Mouse (Mus musculus) forebrain, postnatal 0 days (tissue): ENCODE measurements around the gene Upf1. TPM values are rescaled to one million over a fixed set of nuclear protein-coding genes. Genes with fewer than 3 reads are reported as not detected.

Experiments
- ATAC-seq: fragments of 200-750 bp; cut with Nextera tagmentation; 2 replicates; pipeline ENCODE4 v1.8.0; 2017; ENCODE audit warnings: mild to moderate bottlenecking, moderate library complexity
- DNase-seq: peaks from one replicate; pipeline ENCODE4 v3.0.0-alpha.2; 2015
- H3K27ac ChIP-seq: fragments of 300-500 bp; sonication (generic); 2 replicates; pipeline ENCODE4 v1.5.1; 2014; ENCODE audit warnings: low read depth, mild to moderate bottlenecking, antibody characterized with exemption, low read length, moderate library complexity, mixed read lengths
- H3K27me3 ChIP-seq: fragments of 300-500 bp; sonication (generic); 2 replicates; pipeline ENCODE4 v1.6.1; 2014; ENCODE audit warnings: mild to moderate bottlenecking, low read length, mixed read lengths; ENCODE audit not compliant: insufficient read depth
- H3K36me3 ChIP-seq: fragments of 300-500 bp; sonication (generic); 2 replicates; pipeline ENCODE4 v1.6.1; 2014; ENCODE audit warnings: mild to moderate bottlenecking, moderate library complexity; ENCODE audit not compliant: insufficient read depth
- H3K4me1 ChIP-seq: fragments of 300-500 bp; sonication (generic); 2 replicates; pipeline ENCODE4 v1.6.1; 2014; ENCODE audit warnings: antibody characterized with exemption; ENCODE audit not compliant: insufficient read depth
- H3K4me2 ChIP-seq: fragments of 300-500 bp; sonication (generic); 2 replicates; pipeline ENCODE4 v1.6.1; 2014; ENCODE audit warnings: low read depth, mild to moderate bottlenecking, moderate library complexity
- H3K4me3 ChIP-seq: fragments of 300-500 bp; sonication (generic); 2 replicates; pipeline ENCODE4 v1.5.1; 2014; ENCODE audit warnings: low read depth, low read length, mixed read lengths
- H3K9ac ChIP-seq: fragments of 300-500 bp; sonication (generic); 2 replicates; pipeline ENCODE4 v1.6.1; 2014; ENCODE audit warnings: mild to moderate bottlenecking
- H3K9me3 ChIP-seq: fragments of 300-500 bp; sonication (generic); 2 replicates; pipeline ENCODE4 v1.6.1; 2016; ENCODE audit warnings: low read length
- CTCF ChIP-seq: sonication (generic); IDR thresholded peaks from 2 replicates; pipeline ENCODE4 v1.5.1; 2016; ENCODE audit warnings: antibody characterized with exemption, control low read depth, low read depth
- WGBS: fragments of 180-500 bp; shearing (Covaris S2); extraction: QIAGEN DNeasy Blood & Tissue Kit; methylation state at CpG from one replicate; pipeline ENCODE4 v1.1.7; 2014; 5-methylcytosine and 5-hydroxymethylcytosine counted together
- polyA plus RNA-seq: library from polyadenylated mRNA; unstranded; fragments of >200 nt; fragmentation: Nextera tagmentation; extraction: Ambion mirVana; gene quantifications from 2 replicates; pipeline ENCODE4 v1.2.1, GENCODE M21; 2015
- total RNA-seq: library from RNA; depleted of rRNA; stranded (reverse); fragments of >200 nt; gene quantifications from 2 replicates; pipeline ENCODE4 v1.2.3, GENCODE M21; 2014

Upf1 gene
- total and polyA plus RNA-seq, 2 experiments from 2014 or later = 9.0 to 38.7 TPM

DNA sequence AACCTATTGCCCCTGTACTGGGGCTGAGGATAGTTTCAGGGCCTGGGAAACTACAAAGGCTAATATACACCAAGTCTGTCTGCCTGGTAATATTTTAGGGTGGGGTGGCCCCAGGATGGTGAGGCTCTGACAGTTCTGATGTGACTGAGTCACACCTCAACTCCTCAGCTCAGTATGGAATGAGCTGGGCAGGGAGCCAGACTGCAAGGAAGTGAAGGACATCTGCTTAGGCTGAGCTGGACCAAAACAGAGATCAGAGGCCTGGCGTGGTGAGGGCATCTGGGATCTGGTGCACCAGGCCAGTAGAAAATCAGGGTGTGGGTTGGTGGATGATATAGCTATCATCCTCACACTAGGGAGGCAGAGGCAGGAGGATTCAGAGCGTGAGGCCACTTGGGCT is 36.6 kb upstream of the Upf1 start:
- Histone ChIP-seq H3K9me3 (no peaks in the 10 kb centered on the region), H3K27ac (no peak overlapping the region), H3K4me2 (no peak overlapping the region), H3K9ac (no peak overlapping the region), H3K4me3 (no peak overlapping the region), H3K4me1 (no peaks in the 10 kb centered on the region), H3K36me3 (peaks cover 53% of the 10 kb centered on the region), H3K27me3 (no peaks in the 10 kb centered on the region)
- WGBS = 86% methylated on average over 2 of the region's 2 CpGs
- ATAC-seq = no peak
- no peak for DNase-seq
- TF ChIP-seq CTCF = no peak

DNA sequence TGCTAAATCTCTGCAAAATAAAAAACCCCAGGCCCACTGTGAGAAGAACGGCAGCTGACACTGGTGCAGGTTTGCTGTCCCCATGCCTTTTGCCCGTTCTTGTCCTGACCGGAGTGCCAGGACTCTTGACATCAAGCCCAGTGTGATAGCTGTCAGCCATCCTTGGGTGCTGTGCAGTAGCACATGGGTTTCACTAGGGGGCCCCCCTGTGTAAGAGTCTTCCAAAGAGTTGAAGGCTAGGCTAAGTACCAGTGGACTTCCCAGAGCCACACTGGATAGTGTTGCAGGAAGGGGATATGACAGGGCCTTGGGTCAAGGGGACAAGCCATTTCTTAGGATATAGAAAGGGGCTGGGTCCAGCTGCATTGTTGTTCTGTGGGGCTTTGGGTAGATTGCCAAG is 30.2 kb upstream of the Upf1 start:
- DNase-seq (peak; percentile 70), ATAC-seq (peak; percentile 76)
- Histone ChIP-seq H3K27ac (no peak overlapping the region), H3K4me2 (no peak overlapping the region), H3K4me1 (no peaks in the 10 kb centered on the region), H3K27me3 (peaks cover 9% of the 10 kb centered on the region), H3K36me3 (peaks cover 37% of the 10 kb centered on the region), H3K9ac (no peak overlapping the region), H3K9me3 (no peaks in the 10 kb centered on the region), H3K4me3 (no peak overlapping the region)
- 50% methylated on average over 3 of the region's 3 CpGs for WGBS
- peak; percentile 80 for TF ChIP-seq CTCF

DNA sequence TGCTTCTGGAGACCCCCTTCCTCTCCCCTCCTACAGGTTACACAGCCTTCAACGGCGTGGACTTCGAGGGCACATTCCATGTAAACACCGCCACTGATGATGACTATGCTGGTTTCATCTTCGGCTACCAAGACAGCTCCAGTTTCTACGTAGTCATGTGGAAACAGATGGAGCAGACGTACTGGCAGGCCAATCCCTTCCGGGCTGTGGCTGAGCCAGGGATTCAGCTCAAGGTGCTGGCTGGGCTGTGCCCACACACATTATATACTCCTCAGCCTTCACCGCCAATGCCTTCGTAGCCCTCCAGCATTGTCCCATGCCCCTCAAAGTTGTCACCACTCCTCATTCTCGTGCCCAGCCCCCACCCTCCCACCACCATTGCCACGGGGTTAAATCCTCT is 27.0 kb upstream of the Upf1 start:
- Histone ChIP-seq H3K9ac (no peak overlapping the region), H3K4me2 (no peak overlapping the region), H3K36me3 (peaks cover 11% of the 10 kb centered on the region), H3K4me3 (no peak overlapping the region), H3K27ac (no peak overlapping the region), H3K4me1 (no peaks in the 10 kb centered on the region), H3K27me3 (peaks cover 41% of the 10 kb centered on the region), H3K9me3 (no peaks in the 10 kb centered on the region)
- no peak for TF ChIP-seq CTCF
- 73% methylated on average over 12 of the region's 12 CpGs for WGBS
- no peak for DNase-seq
- ATAC-seq = no peak

DNA sequence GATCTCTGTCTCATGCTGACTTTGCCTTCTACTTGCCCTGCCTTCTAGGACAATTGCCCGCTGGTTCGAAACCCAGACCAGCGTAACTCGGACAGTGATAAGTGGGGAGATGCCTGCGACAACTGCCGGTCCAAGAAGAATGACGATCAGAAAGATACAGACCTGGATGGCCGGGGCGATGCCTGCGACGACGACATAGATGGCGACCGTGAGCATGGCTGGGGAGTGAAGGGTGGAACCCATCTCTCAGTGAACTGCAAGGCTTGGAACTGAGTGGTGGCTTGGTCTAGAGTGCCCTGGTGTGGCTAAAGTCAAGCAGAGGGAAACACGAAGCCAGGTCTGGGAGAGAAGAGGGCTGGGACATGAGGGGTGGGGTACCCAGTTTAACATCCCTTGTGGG is 24.0 kb upstream of the Upf1 start:
- ATAC-seq (no peak), DNase-seq (no peak)
- peaks cover 70% of the 10 kb centered on the region for H3K27me3 ChIP-seq
- no peaks in the 10 kb centered on the region for H3K36me3 ChIP-seq
- no peak overlapping the region for H3K4me3 ChIP-seq
- no peaks in the 10 kb centered on the region for H3K9me3 ChIP-seq
- H3K9ac ChIP-seq = no peak overlapping the region
- peak; percentile 37 for TF ChIP-seq CTCF
- H3K4me2 ChIP-seq = no peak overlapping the region
- 13% methylated on average over 15 of the region's 15 CpGs for WGBS
- no peak overlapping the region for H3K27ac ChIP-seq
- 0 out of 2 replicates have a peak, but pooled peaks cover 7% of the 10 kb centered on the region for H3K4me1 ChIP-seq

DNA sequence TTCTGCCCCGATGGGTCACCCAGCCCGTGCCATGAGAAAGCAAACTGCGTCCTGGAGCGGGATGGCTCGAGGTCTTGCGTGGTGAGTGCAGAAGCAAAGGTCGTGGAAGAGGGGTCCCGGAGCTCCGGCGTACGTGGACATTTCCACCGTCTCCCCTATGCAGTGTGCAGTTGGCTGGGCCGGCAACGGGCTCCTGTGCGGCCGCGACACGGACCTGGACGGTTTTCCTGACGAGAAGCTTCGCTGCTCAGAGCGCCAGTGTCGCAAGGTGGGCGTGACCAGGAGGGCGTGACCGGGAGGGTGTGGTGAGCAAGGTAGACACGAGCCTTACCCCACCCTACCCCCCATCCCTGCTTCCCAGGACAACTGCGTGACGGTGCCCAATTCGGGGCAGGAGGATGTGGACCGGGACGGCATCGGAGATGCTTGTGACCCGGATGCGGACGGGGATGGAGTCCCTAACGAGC is 23.2 kb upstream of the Upf1 start:
- 7% methylated on average over 37 of the region's 37 CpGs for WGBS
- Histone ChIP-seq H3K9me3 (no peaks in the 10 kb centered on the region), H3K4me3 (no peak overlapping the region; the same call in 1 of the 2 replicates), H3K9ac (no peak overlapping the region), H3K27ac (no peak overlapping the region), H3K4me2 (no peak overlapping the region), H3K36me3 (no peaks in the 10 kb centered on the region), H3K4me1 (0 out of 2 replicates have a peak, but pooled peaks cover 7% of the 10 kb centered on the region), H3K27me3 (peaks cover 77% of the 10 kb centered on the region)
- no peak for TF ChIP-seq CTCF
- DNase-seq (no peak), ATAC-seq (no peak)

DNA sequence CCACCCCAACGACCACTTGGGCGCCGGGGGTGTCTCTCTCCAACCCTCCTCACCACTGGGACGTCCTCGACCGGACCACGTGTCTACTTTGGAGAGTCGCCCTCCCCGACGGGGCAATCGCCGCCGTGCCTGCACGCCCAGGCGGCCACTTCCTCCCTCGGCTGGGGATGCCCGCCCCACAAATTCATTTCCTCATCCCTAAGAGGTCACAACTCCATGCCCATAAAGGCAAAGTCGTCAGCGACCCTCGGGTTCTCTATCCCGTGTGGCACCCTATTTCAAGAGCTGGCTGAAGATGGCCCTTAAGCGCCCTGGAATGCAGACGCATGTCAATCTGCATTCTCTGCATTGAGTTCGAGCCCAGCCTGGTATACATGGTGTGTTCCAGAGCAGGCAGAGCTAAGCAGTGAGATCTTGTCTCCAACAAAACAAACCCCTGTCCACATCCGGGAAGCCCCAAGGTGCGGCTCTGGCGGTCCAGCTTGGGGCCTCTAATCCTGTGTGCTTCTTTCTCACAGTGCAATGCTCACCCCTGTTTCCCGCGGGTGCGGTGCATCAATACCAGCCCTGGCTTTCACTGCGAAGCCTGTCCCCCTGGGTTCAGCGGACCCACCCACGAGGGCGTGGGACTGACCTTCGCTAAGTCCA is 22.3 kb upstream of the Upf1 start:
- Histone ChIP-seq H3K36me3 (no peaks in the 10 kb centered on the region), H3K4me3 (no peak overlapping the region), H3K27ac (no peak overlapping the region), H3K9me3 (no peaks in the 10 kb centered on the region), H3K4me2 (no peak overlapping the region), H3K9ac (no peak overlapping the region), H3K27me3 (peaks cover 77% of the 10 kb centered on the region), H3K4me1 (0 out of 2 replicates have a peak, but pooled peaks cover 7% of the 10 kb centered on the region)
- no peak for TF ChIP-seq CTCF
- ATAC-seq (0 out of 2 replicates have a peak, but pooled peaks have one; percentile 7), DNase-seq (no peak)
- WGBS = 7% methylated on average over 35 of the region's 35 CpGs

DNA sequence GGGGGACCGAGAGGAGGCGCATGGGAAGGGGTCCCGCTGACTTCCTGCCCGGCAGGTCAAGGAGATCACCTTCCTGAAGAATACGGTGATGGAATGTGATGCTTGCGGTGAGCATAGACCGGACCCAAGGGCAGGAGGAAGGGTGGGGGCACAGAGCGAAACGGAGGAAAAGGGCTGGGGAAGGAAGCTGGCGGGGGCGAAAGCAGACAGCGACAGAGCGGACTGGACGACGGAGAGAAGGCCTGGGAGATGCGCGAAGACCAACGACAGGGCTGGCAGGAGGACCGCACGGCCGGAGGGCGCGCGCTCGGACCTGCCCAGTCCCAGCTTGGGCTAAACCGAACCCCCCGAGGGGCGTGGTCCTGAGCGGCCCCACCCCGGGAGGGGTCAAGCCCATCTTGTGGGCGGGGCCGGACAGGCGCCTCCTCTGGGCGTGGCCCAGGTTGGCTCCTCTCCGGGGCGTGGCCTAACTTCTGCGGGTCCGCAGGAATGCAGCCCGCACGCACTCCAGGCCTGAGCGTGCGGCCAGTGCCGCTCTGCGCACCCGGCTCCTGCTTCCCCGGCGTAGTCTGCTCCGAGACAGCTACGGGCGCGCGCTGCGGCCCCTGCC is 21.3 kb upstream of the Upf1 start:
- WGBS = 2% methylated on average over 51 of the region's 53 CpGs
- H3K4me2 ChIP-seq = peak overlapping the region; percentile 45
- 0 out of 2 replicates have a peak, but pooled peaks cover 7% of the 10 kb centered on the region for H3K4me1 ChIP-seq
- TF ChIP-seq CTCF = no peak
- peaks cover 77% of the 10 kb centered on the region for H3K27me3 ChIP-seq
- H3K27ac ChIP-seq = no peak overlapping the region
- no peaks in the 10 kb centered on the region for H3K36me3 ChIP-seq
- H3K4me3 ChIP-seq = peak overlapping the region; percentile 26
- H3K9me3 ChIP-seq = no peaks in the 10 kb centered on the region
- ATAC-seq = peak; percentile 38
- H3K9ac ChIP-seq = 0 out of 2 replicates have a peak overlapping the region, but pooled peaks have one; percentile 22
- DNase-seq = no peak
